In genomic region chr3:135402201-135402658, GRCm38 (mm10) we compare ENCODE assay signal across 8 mouse cellular contexts. TPM values are rescaled to one million over a fixed set of nuclear protein-coding genes. Genes with fewer than 3 reads are reported as not detected.
DNase-seq lines count a peak whose midpoint lies in the region; ATAC-seq and TF ChIP-seq lines count a peak whose summit lies in the region.

No protein-coding gene starts in this region.

- H3K27ac ChIP-seq in forebrain, embryonic 12.5 days, result no peak overlapping the region
- peak overlapping the region; percentile 16; the same call in 1 of the 2 replicates for H3K27ac ChIP-seq in heart, postnatal 0 days (ENCODE audit: low read depth)
- no peak overlapping the region for H3K27ac ChIP-seq in liver, embryonic 16.5 days (ENCODE audit: low read length)
- no peak overlapping the region for H3K27ac ChIP-seq in neural tube, embryonic 13.5 days (replicated peaks)

- peaks cover 10% of the 10 kb centered on the region for H3K4me1 ChIP-seq in forebrain, embryonic 12.5 days
- H3K4me1 ChIP-seq in heart, postnatal 0 days (ENCODE audit: control insufficient read depth, insufficient read depth), result peaks cover 10% of the 10 kb centered on the region
- H3K4me1 ChIP-seq in liver, embryonic 16.5 days (ENCODE audit: control insufficient read depth, low read depth, low read length), result peaks cover 6% of the 10 kb centered on the region; the same call in 1 of the 2 replicates
- H3K4me1 ChIP-seq in neural tube, embryonic 13.5 days (replicated peaks), result peaks cover 13% of the 10 kb centered on the region

- peak; percentile 95 for TF ChIP-seq CTCF in heart, postnatal 0 days (IDR thresholded peaks at IDR 0.05; ENCODE audit: low read depth)

- H3K9ac ChIP-seq in forebrain, embryonic 12.5 days, result no peak overlapping the region
- H3K9ac ChIP-seq in heart, postnatal 0 days (replicated peaks; ENCODE audit: low read depth, low read length), result no peak overlapping the region
- no peak overlapping the region for H3K9ac ChIP-seq in liver, embryonic 16.5 days (ENCODE audit: low read depth, low read length)
- no peak overlapping the region for H3K9ac ChIP-seq in neural tube, embryonic 13.5 days

- peak; percentile 100 for ATAC-seq in CD4-positive, CD25-positive, alpha-beta regulatory T cell, adult 4 months
- ATAC-seq in forebrain, embryonic 12.5 days (ENCODE audit: low FRiP score), result peak; percentile 78
- peak; percentile 85 for ATAC-seq in heart, postnatal 0 days (ENCODE audit: insufficient read depth, low read depth)
- ATAC-seq in liver, embryonic 16.5 days (ENCODE audit: low read depth), result peak; percentile 77
- peak; percentile 85 for ATAC-seq in neural tube, embryonic 13.5 days (ENCODE audit: low read depth)

- peak; percentile 72 for TF ChIP-seq EP300 in heart, postnatal 0 days (IDR thresholded peaks at IDR 0.05; ENCODE audit: low read depth)

- no peaks in the 10 kb centered on the region for H3K9me3 ChIP-seq in forebrain, embryonic 12.5 days
- H3K9me3 ChIP-seq in heart, postnatal 0 days (replicated peaks; ENCODE audit: control insufficient read depth, low read length), result no peaks in the 10 kb centered on the region
- H3K9me3 ChIP-seq in liver, embryonic 16.5 days (replicated peaks; ENCODE audit: control insufficient read depth, low read length), result no peaks in the 10 kb centered on the region
- no peaks in the 10 kb centered on the region for H3K9me3 ChIP-seq in neural tube, embryonic 13.5 days

- WGBS in forebrain, embryonic 12.5 days, result 17% methylated on average over 10 of the region's 10 CpGs
- 3% methylated on average over 10 of the region's 10 CpGs for WGBS in heart, postnatal 0 days
- WGBS in liver, embryonic 16.5 days (ENCODE audit: insufficient replicate concordance), result 2% methylated on average over 10 of the region's 10 CpGs
- WGBS in neural tube, embryonic 13.5 days, result 16% methylated on average over 10 of the region's 10 CpGs

- peak; percentile 87 for DNase-seq in c-Kit-positive CD71-negative TER-119-negative erythroid progenitor cells, embryonic 14.5 days (ENCODE audit: low read depth)
- peak; percentile 92 for DNase-seq in heart, postnatal 0 days (ENCODE audit: low spot score)
- DNase-seq in kidney, postnatal 36 days, result peak; percentile 87 to 96
- DNase-seq in telencephalon, adult 2 months (ENCODE audit: low read depth, low spot score), result peak; percentile 50

- H3K4me3 ChIP-seq in forebrain, embryonic 12.5 days (replicated peaks), result no peak overlapping the region
- H3K4me3 ChIP-seq in heart, postnatal 0 days (ENCODE audit: low read depth, low read length), result no peak overlapping the region
- H3K4me3 ChIP-seq in liver, embryonic 16.5 days (ENCODE audit: low read depth, low read length), result no peak overlapping the region
- no peak overlapping the region for H3K4me3 ChIP-seq in neural tube, embryonic 13.5 days

- peaks cover 14% of the 10 kb centered on the region for H3K36me3 ChIP-seq in forebrain, embryonic 12.5 days (replicated peaks)
- H3K36me3 ChIP-seq in heart, postnatal 0 days (replicated peaks; ENCODE audit: control insufficient read depth, insufficient read depth, low read length), result peaks cover 11% of the 10 kb centered on the region; the same call in 1 of the 2 replicates
- H3K36me3 ChIP-seq in liver, embryonic 16.5 days (ENCODE audit: control insufficient read depth, insufficient read depth), result peaks cover 2% of the 10 kb centered on the region
- peaks cover 15% of the 10 kb centered on the region for H3K36me3 ChIP-seq in neural tube, embryonic 13.5 days

- H3K27me3 ChIP-seq in forebrain, embryonic 12.5 days, result no peaks in the 10 kb centered on the region
- H3K27me3 ChIP-seq in heart, postnatal 0 days (ENCODE audit: control insufficient read depth, insufficient read depth, low read length), result no peaks in the 10 kb centered on the region
- H3K27me3 ChIP-seq in liver, embryonic 16.5 days (ENCODE audit: control insufficient read depth, insufficient read depth, low read depth, low read length), result no peaks in the 10 kb centered on the region
- H3K27me3 ChIP-seq in neural tube, embryonic 13.5 days, result no peaks in the 10 kb centered on the region

- H3K4me2 ChIP-seq in forebrain, embryonic 12.5 days, result no peak overlapping the region
- peak overlapping the region; percentile 24 for H3K4me2 ChIP-seq in heart, postnatal 0 days (ENCODE audit: low read depth, low read length)
- H3K4me2 ChIP-seq in liver, embryonic 16.5 days (ENCODE audit: low read depth, low read length), result peak overlapping the region; percentile 22; the same call in 1 of the 2 replicates
- H3K4me2 ChIP-seq in neural tube, embryonic 13.5 days, result no peak overlapping the region

RNA-seq across cellular contexts. Expression of gene Cisd2, which starts 21.5 kb away (rescaled TPM):
- polyA plus RNA-seq in CD4-positive, CD25-positive, alpha-beta regulatory T cell, adult 4 months (2017; shearing (Covaris generic)), result 10 to 100 TPM; 81.2 to 89.1 TPM
- 92.3 and 93.0 TPM in 2 replicates for polyA plus RNA-seq in forebrain, embryonic 12.5 days (2016; fragmentation: Nextera tagmentation; extraction: Ambion mirVana)
- total RNA-seq in heart, postnatal 0 days (2014; rRNA removed; ENCODE audit: low replicate concordance), result 20.7 and 20.8 TPM in 2 replicates
- 43.0 and 48.2 TPM in 2 replicates for polyA plus RNA-seq in heart, postnatal 0 days (2015; fragmentation: Nextera tagmentation; extraction: Ambion mirVana)
- 25.6 and 29.2 TPM in 2 replicates for polyA plus RNA-seq in liver, embryonic 16.5 days (2015; fragmentation: Nextera tagmentation; extraction: Ambion mirVana)
- polyA plus RNA-seq in neural tube, embryonic 13.5 days (2015; fragmentation: Nextera tagmentation; extraction: Ambion mirVana), result 70.2 and 74.2 TPM in 2 replicates

RNA-seq across cellular contexts. Expression of gene Ube2d3, which starts 35.7 kb away (rescaled TPM):
- polyA plus RNA-seq in CD4-positive, CD25-positive, alpha-beta regulatory T cell, adult 4 months (2017; shearing (Covaris generic)), result 100 to 1,000 TPM; 305 to 362 TPM
- polyA plus RNA-seq in forebrain, embryonic 12.5 days (2016; fragmentation: Nextera tagmentation; extraction: Ambion mirVana), result 519 and 542 TPM in 2 replicates
- 944 and 1,112 TPM in 2 replicates for total RNA-seq in heart, postnatal 0 days (2014; rRNA removed; ENCODE audit: low replicate concordance)
- polyA plus RNA-seq in heart, postnatal 0 days (2015; fragmentation: Nextera tagmentation; extraction: Ambion mirVana), result 419 and 429 TPM in 2 replicates
- 233 and 242 TPM in 2 replicates for polyA plus RNA-seq in liver, embryonic 16.5 days (2015; fragmentation: Nextera tagmentation; extraction: Ambion mirVana)
- polyA plus RNA-seq in neural tube, embryonic 13.5 days (2015; fragmentation: Nextera tagmentation; extraction: Ambion mirVana), result 425 and 477 TPM in 2 replicates

RNA-seq across cellular contexts. Expression of gene Slc9b1, which starts 54.4 kb away (rescaled TPM):
- polyA plus RNA-seq in CD4-positive, CD25-positive, alpha-beta regulatory T cell, adult 4 months (2017; shearing (Covaris generic)), result under 1 TPM in 1 of 2 experiments, not detected in 1; 0.43 TPM
- polyA plus RNA-seq in forebrain, embryonic 12.5 days (2016; fragmentation: Nextera tagmentation; extraction: Ambion mirVana), result 0.31 TPM in 1 of 2 replicates, not detected in the other
- total RNA-seq in heart, postnatal 0 days (2014; rRNA removed; ENCODE audit: low replicate concordance), result not detected in 2 replicates
- 0.20 TPM in 1 of 2 replicates, not detected in the other for polyA plus RNA-seq in heart, postnatal 0 days (2015; fragmentation: Nextera tagmentation; extraction: Ambion mirVana)
- not detected in 2 replicates for polyA plus RNA-seq in liver, embryonic 16.5 days (2015; fragmentation: Nextera tagmentation; extraction: Ambion mirVana)
- polyA plus RNA-seq in neural tube, embryonic 13.5 days (2015; fragmentation: Nextera tagmentation; extraction: Ambion mirVana), result not detected in 2 replicates

Comparison
In these comparisons a context has a peak if more than half of its experiments do, and no peak if none do; other contexts are left out.
1. H3K4me2 ChIP-seq: peak in heart, postnatal 0 days (single experiment) and liver, embryonic 16.5 days (single experiment); none in forebrain, embryonic 12.5 days (single experiment) and neural tube, embryonic 13.5 days (single experiment).
2. Peak in every context shown above with its lines, with median percentiles within 50 percentile points of each other: ATAC-seq and DNase-seq.